Mouse (Mus musculus) activated CD4-positive, CD25-positive, alpha-beta regulatory T cell, adult 9 weeks (primary cell): ENCODE data around the gene Slc35d3. TPM values are rescaled to one million over a fixed set of nuclear protein-coding genes. Genes with fewer than 3 reads are reported as not detected.

Experiments
- polyA plus RNA-seq: library from polyadenylated mRNA; unstranded; fragments of 100-300 nt; shearing (Covaris generic); gene quantifications from one replicate; pipeline ENCODE4 v1.2.1, GENCODE M21; 2017

Slc35d3 gene
- not detected for polyA plus RNA-seq

DNA sequence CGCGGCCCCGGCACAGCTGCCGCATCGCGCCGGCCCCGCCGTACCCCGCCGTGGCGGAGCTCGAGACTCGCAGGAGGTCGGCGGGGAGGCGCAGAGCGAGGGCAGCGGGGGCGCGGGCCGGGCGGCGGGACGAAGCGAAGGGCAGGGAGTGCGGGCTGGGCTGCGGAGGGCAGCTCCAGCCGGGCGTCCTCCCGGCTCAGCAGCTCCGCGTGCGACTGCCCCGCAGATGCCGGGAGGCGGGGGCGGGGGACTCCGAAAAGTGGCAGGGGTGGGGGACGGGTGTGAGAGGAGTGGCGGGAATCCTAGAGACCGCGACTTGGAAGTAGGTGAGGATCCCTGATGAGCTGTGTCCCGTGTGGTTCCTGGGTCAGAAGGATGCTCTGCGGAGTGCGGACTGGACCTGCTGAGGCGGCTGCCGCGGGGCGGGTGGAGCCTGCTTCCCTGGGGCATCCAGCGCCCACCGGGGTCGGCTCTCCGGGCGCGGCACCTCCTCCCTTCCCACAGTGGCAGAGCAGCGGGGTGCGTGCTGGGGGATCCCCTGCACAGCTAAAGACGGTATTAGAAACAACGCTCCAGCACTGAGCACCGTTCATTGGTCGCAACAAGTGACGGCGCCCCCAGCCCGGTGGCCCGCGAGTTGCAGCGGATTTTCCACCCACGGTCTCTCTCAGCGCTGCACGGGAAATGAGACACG lies at the start of gene Slc35d3:
Gene Slc35d3, minus strand, starts transcription at position 462 of the 694 bp plus-strand sequence.

Other genes with a start within 250 kb of the Slc35d3 start
- not detected for gene Il22ra2, start 229.5 kb downstream of the Slc35d3 start, polyA plus RNA-seq
- gene Il20ra, start 138.9 kb downstream of the Slc35d3 start, polyA plus RNA-seq: not detected
- gene Pex7, start 56.2 kb upstream of the Slc35d3 start, polyA plus RNA-seq: 4.0 TPM
- 5.5 TPM for gene Map3k5, start 83.0 kb upstream of the Slc35d3 start, polyA plus RNA-seq